Mouse (Mus musculus) heart, embryonic 11.5 days (tissue): Measurements from ENCODE around the gene Sprr2f. TPM values are rescaled to one million over a fixed set of nuclear protein-coding genes. Genes with fewer than 3 reads are reported as not detected.

Experiments
- ATAC-seq: fragments of 200-750 bp; cut with Nextera tagmentation; replicated peaks from 2 replicates; pipeline ENCODE4 v1.8.0; 2017; ENCODE audit warnings: moderate library complexity; ENCODE audit not compliant: insufficient number of reproducible peaks, low FRiP score, low TSS enrichment
- H3K27ac ChIP-seq: fragments of 300-500 bp; sonication (generic); 2 replicates; pipeline ENCODE4 v1.5.1; 2014; ENCODE audit warnings: mild to moderate bottlenecking, low read depth, low read length
- H3K27me3 ChIP-seq: fragments of 300-500 bp; sonication (generic); 2 replicates; pipeline ENCODE4 v1.6.1; 2014; ENCODE audit warnings: mild to moderate bottlenecking, low read length, mixed read lengths; ENCODE audit not compliant: control insufficient read depth, insufficient read depth
- H3K36me3 ChIP-seq: fragments of 300-500 bp; sonication (generic); 2 replicates; pipeline ENCODE4 v1.6.1; 2014; ENCODE audit warnings: mild to moderate bottlenecking, low read length, moderate library complexity, mixed read lengths; ENCODE audit not compliant: control insufficient read depth, insufficient read depth
- H3K4me1 ChIP-seq: fragments of 300-500 bp; sonication (generic); 2 replicates; pipeline ENCODE4 v1.6.1; 2014; ENCODE audit warnings: low read length; ENCODE audit not compliant: control insufficient read depth, insufficient read depth
- H3K4me2 ChIP-seq: fragments of 300-500 bp; sonication (generic); 2 replicates; pipeline ENCODE4 v1.6.1; 2014; ENCODE audit warnings: mild to moderate bottlenecking, moderate library complexity
- H3K4me3 ChIP-seq: fragments of 300-500 bp; sonication (generic); 2 replicates; pipeline ENCODE4 v1.5.1; 2014; ENCODE audit warnings: low read depth, low read length
- H3K9ac ChIP-seq: fragments of 300-500 bp; sonication (generic); 2 replicates; pipeline ENCODE4 v1.6.1; 2014; ENCODE audit warnings: mild to moderate bottlenecking, low read depth, low read length, moderate library complexity
- H3K9me3 ChIP-seq: fragments of 300-500 bp; sonication (generic); replicated peaks from 2 replicates; pipeline ENCODE4 v1.6.1; 2016; ENCODE audit warnings: low read length; ENCODE audit not compliant: control insufficient read depth
- WGBS: fragments of 180-500 bp; shearing (Covaris S2); extraction: QIAGEN DNeasy Blood & Tissue Kit; methylation state at CpG from one replicate; pipeline ENCODE4 v1.1.7; 2014; ENCODE audit not compliant: insufficient replicate concordance; 5-methylcytosine and 5-hydroxymethylcytosine counted together
- polyA plus RNA-seq: library from polyadenylated mRNA; unstranded; fragments of >200 nt; fragmentation: Nextera tagmentation; extraction: Ambion mirVana; gene quantifications from 2 replicates; pipeline ENCODE4 v1.2.1, GENCODE M21; 2014

The Sprr2f gene
- polyA plus RNA-seq = not detected in 2 replicates

GRCm38 (mm10) chr3:92364887-92365286, at the start of gene Sprr2f:
TSS of gene Sprr2f (plus strand) at chr3:92365187.
- ATAC-seq = no peak
- Histone ChIP-seq H3K4me1 (no peaks in the 10 kb centered on the region), H3K27me3 (no peaks in the 10 kb centered on the region), H3K27ac (no peak within 1 kb of the TSS), H3K4me2 (no peak within 1 kb of the TSS), H3K9me3 (no peaks in the 10 kb centered on the region), H3K4me3 (no peak within 1 kb of the TSS), H3K9ac (no peak within 1 kb of the TSS), H3K36me3 (no peaks in the 10 kb centered on the region)
- 53% methylated on average over 3 of the region's 3 CpGs for WGBS

DNA sequence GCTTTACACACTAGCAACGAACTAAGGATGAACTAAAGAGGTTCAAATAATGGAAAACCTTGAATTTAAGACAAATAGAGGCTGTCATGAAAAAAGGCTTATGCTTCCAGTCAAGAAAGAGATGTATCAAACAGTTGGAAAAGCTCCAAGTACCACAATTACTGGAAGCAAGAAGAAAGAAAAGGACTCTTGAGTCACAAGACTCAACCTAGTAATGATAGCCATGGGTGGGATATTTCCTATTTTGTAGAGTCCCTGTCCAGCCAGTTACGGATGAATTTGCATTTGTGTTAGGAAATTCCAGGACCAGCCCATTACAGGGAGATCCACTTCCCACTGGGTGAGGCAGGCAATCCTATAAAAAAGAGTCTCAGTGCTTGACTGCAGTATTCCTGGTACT, 48.7 kb upstream of the Sprr2f start, which contains the start of gene Sprr2b:
Gene Sprr2b, plus strand, starts transcription at position 301 of the 400 bp plus-strand sequence.
- H3K9me3 ChIP-seq = no peaks in the 10 kb centered on the region
- no peaks in the 10 kb centered on the region for H3K4me1 ChIP-seq
- no peaks in the 10 kb centered on the region for H3K27me3 ChIP-seq
- no peak within 1 kb of the TSS for H3K9ac ChIP-seq
- H3K36me3 ChIP-seq = no peaks in the 10 kb centered on the region
- WGBS = 71% methylated on average over 2 of the region's 2 CpGs
- no peak within 1 kb of the TSS for H3K4me2 ChIP-seq
- no peak within 1 kb of the TSS for H3K27ac ChIP-seq
- H3K4me3 ChIP-seq = no peak within 1 kb of the TSS
- no peak for ATAC-seq

DNA sequence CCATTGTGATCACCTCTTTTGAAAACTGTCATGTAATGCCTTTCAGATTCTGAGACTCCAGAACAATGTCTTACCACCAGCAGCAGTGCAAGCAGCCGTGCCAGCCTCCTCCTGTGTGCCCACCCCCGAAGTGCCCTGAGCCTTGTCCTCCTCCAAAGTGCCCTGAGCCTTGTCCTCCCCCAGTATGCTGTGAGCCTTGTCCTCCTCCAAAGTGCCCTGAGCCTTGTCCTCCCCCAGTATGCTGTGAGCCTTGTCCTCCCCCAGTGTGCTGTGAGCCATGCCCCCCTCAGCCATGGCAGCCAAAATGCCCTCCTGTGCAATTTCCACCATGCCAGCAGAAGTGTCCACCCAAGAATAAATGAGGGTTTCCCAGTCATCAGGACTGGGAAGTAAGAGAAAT, 47.6 kb upstream of the Sprr2f start:
- 81% methylated on average over 2 of the region's 2 CpGs for WGBS
- H3K36me3 ChIP-seq = no peaks in the 10 kb centered on the region
- H3K4me3 ChIP-seq = no peak overlapping the region
- no peak overlapping the region for H3K4me2 ChIP-seq
- no peak overlapping the region for H3K9ac ChIP-seq
- no peak for ATAC-seq
- no peaks in the 10 kb centered on the region for H3K27me3 ChIP-seq
- no peaks in the 10 kb centered on the region for H3K4me1 ChIP-seq
- H3K27ac ChIP-seq = no peak overlapping the region
- no peaks in the 10 kb centered on the region for H3K9me3 ChIP-seq

DNA sequence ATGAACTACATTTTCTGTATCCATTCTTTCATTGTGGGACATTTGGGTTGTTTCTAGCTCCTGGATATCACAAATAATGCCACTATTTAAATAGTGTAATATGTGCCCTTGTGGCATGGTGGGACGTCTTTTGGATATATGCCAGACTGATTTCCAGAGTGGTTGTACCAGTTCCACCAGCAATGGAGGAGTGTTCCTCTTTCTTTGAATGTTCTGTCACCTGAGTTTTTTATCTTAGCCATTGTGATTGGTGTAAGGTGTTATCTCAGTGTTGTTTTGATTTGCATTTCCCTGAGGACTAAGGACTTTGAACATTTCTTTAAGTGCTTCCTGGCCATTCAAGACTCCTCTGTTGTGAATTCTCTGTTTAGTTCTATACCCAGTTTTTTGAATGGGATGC, 28.7 kb upstream of the Sprr2f start:
- H3K27me3 ChIP-seq = no peaks in the 10 kb centered on the region
- 82% methylated on average over 1 of the region's 1 CpGs for WGBS
- H3K9me3 ChIP-seq = no peaks in the 10 kb centered on the region
- H3K4me2 ChIP-seq = no peak overlapping the region
- H3K4me1 ChIP-seq = no peaks in the 10 kb centered on the region
- no peak for ATAC-seq
- no peak overlapping the region for H3K4me3 ChIP-seq
- H3K9ac ChIP-seq = no peak overlapping the region
- H3K27ac ChIP-seq = no peak overlapping the region
- H3K36me3 ChIP-seq = no peaks in the 10 kb centered on the region

DNA sequence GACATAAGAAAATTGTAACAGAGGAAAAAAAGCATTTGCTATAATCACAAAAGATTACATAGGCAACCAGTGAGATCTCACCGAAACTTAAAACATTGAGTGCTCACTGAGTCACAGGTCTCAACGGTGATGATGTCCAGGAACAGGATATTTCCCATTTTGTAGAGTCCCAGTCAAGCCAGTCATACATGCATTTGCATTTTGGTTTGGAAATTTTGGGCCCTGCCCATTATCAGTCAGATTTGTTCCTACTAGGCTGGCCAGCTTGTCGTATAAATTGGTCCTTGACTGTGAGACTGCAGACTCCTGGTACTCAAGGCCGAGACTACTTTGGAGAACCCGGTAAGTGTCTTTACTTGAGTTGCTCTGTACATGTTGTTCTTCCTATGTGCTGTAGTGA, 26.1 kb upstream of the Sprr2f start, which contains the start of gene Sprr2d:
Gene Sprr2d, plus strand, starts transcription at position 301 of the 400 bp plus-strand sequence.
- no peaks in the 10 kb centered on the region for H3K4me1 ChIP-seq
- no peak within 1 kb of the TSS for H3K4me3 ChIP-seq
- WGBS = 88% methylated on average over 5 of the region's 5 CpGs
- ATAC-seq = no peak
- H3K27ac ChIP-seq = no peak within 1 kb of the TSS
- H3K27me3 ChIP-seq = no peaks in the 10 kb centered on the region
- H3K9me3 ChIP-seq = no peaks in the 10 kb centered on the region
- no peak within 1 kb of the TSS for H3K4me2 ChIP-seq
- H3K36me3 ChIP-seq = no peaks in the 10 kb centered on the region
- H3K9ac ChIP-seq = no peak within 1 kb of the TSS

GRCm38 (mm10) chr3:92351843-92352242, 13.1 kb upstream of the Sprr2f start, which contains the start of gene Sprr2e:
TSS of gene Sprr2e (plus strand) at chr3:92352143.
- no peaks in the 10 kb centered on the region for H3K27me3 ChIP-seq
- no peaks in the 10 kb centered on the region for H3K36me3 ChIP-seq
- H3K4me2 ChIP-seq = no peak within 1 kb of the TSS
- no peak for ATAC-seq
- H3K9ac ChIP-seq = no peak within 1 kb of the TSS
- no peaks in the 10 kb centered on the region for H3K4me1 ChIP-seq
- WGBS = 77% methylated on average over 2 of the region's 2 CpGs
- no peak within 1 kb of the TSS for H3K4me3 ChIP-seq
- H3K27ac ChIP-seq = no peak within 1 kb of the TSS
- H3K9me3 ChIP-seq = no peaks in the 10 kb centered on the region

GRCm38 (mm10) chr3:92361619-92362018, 3.4 kb upstream of the Sprr2f start:
- no peak overlapping the region for H3K9ac ChIP-seq
- H3K4me3 ChIP-seq = no peak overlapping the region
- H3K36me3 ChIP-seq = no peaks in the 10 kb centered on the region
- no peak overlapping the region for H3K4me2 ChIP-seq
- ATAC-seq = no peak
- no peaks in the 10 kb centered on the region for H3K4me1 ChIP-seq
- H3K9me3 ChIP-seq = no peaks in the 10 kb centered on the region
- H3K27me3 ChIP-seq = no peaks in the 10 kb centered on the region
- H3K27ac ChIP-seq = no peak overlapping the region

DNA sequence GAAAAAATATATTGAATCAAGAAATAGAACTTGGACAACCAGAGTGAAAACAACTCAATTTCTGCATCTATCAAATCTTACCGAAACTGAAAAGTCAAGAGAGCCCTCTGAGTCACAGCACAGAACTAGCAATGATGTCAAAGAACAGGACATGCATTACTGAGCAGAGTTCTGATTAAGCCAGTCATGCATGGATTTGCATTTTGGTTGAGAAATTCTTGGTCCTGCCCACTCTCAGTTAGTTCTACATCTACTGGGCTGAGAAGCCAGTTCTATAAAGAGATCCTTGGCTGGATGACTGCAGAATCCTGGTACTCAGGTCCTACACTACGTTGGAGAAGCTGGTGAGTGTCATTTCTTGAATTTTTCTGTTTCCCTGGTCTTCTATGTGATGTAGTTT, 8.6 kb downstream of the Sprr2f start:
- no peak overlapping the region for H3K9ac ChIP-seq
- H3K4me3 ChIP-seq = no peak overlapping the region
- no peak overlapping the region for H3K4me2 ChIP-seq
- no peak for ATAC-seq
- H3K9me3 ChIP-seq = no peaks in the 10 kb centered on the region
- H3K36me3 ChIP-seq = no peaks in the 10 kb centered on the region
- H3K27ac ChIP-seq = no peak overlapping the region
- H3K27me3 ChIP-seq = no peaks in the 10 kb centered on the region
- H3K4me1 ChIP-seq = no peaks in the 10 kb centered on the region
- WGBS = 73% methylated on average over 2 of the region's 2 CpGs

GRCm38 (mm10) chr3:92385385-92385784, 20.4 kb downstream of the Sprr2f start, which contains the start of gene Sprr2h:
TSS of gene Sprr2h (plus strand) at chr3:92385685.
- H3K36me3 ChIP-seq = no peaks in the 10 kb centered on the region
- H3K9me3 ChIP-seq = no peaks in the 10 kb centered on the region
- no peaks in the 10 kb centered on the region for H3K27me3 ChIP-seq
- no peaks in the 10 kb centered on the region for H3K4me1 ChIP-seq
- no peak within 1 kb of the TSS for H3K27ac ChIP-seq
- H3K9ac ChIP-seq = no peak within 1 kb of the TSS
- ATAC-seq = no peak
- no peak within 1 kb of the TSS for H3K4me3 ChIP-seq
- WGBS = 66% methylated on average over 1 of the region's 1 CpGs
- H3K4me2 ChIP-seq = no peak within 1 kb of the TSS
